Mouse (Mus musculus): ENCODE results near the gene Itga2. TPM values are rescaled to one million over a fixed set of nuclear protein-coding genes. Genes with fewer than 3 reads are reported as not detected.

The Itga2 gene
- polyA plus RNA-seq, 1 experiment, result 0.47 TPM

DNA sequence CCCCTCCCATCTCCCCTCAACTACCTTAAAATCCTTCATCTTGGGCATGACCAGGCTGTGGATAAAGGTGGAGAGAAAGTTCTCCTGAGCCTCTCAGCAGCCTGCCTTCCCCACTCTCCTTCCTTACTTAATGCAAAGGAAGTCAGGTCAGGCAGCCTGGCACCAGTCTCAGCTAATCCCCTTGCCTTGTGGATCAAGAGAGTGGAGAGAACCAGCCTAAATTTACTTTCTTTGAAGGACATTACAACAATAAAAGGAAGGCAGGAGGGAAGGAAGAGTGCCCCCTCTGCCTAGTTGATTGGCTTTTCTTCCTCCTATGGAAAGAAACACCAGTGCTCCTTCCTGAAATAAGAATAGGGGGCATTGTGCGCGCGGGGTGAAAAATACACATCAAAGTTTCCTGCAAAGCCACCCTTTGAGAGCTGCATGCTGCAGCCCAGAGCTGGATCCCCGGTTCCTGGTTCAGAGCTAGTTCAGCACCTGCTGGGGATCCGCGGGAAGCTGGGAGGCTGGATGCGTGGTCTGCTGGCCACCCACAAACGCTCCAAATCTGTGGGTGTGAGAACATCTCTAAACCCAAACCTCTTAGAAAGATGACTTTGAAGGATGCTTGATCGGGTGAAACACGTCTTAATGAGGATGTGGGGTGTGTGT lies 777 bp downstream of the Itga2 start:
- Histone ChIP-seq H3K27ac (ENCODE audit: control insufficient read depth, insufficient read depth, low read depth, low read length) (no peak overlapping the region), H3K27me3 (ENCODE audit: control insufficient read depth, insufficient read depth, low read length) (no peaks in the 10 kb centered on the region; the same call in 1 of the 2 replicates), H3K36me3 (ENCODE audit: control insufficient read depth, insufficient read depth, low read length) (no peaks in the 10 kb centered on the region)

DNA sequence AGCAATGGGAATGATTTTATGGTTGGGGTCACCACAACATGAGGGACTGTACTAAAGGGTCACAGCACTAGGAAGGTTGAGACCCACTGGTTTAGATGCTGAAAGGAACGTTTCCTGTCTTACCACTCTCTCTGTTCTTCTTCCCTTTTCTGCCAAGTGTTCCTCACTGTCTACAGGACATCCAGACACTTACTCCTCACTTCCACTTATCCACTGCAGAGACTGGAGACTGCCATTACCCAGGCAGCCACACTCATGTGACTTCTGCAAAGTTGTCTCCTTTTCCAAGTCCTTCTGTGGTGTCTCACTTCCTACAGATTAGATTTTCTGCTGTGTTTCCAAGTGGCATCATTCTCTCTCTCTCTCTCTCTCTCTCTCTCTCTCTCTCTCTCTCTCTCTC lies 7.1 kb downstream of the Itga2 start:
- Histone ChIP-seq H3K36me3 (ENCODE audit: control insufficient read depth, insufficient read depth, low read length) (no peaks in the 10 kb centered on the region), H3K27me3 (ENCODE audit: control insufficient read depth, insufficient read depth, low read length) (no peaks in the 10 kb centered on the region), H3K4me3 (ENCODE audit: control insufficient read depth, low read depth, low read length) (no peak overlapping the region), H3K4me1 (ENCODE audit: control insufficient read depth, insufficient read depth, low read length) (no peaks in the 10 kb centered on the region), H3K27ac (ENCODE audit: control insufficient read depth, insufficient read depth, low read depth, low read length) (no peak overlapping the region)
- TF ChIP-seq CTCF (IDR thresholded peaks at IDR 0.05; ENCODE audit: control insufficient read depth, insufficient read depth, insufficient replicate concordance, low read depth, low read length) (no peak), POLR2A (IDR thresholded peaks at IDR 0.05; ENCODE audit: control insufficient read depth, low read depth, low read length) (no peak)

More for the DNA sequence above, 777 bp downstream of the Itga2 start:
- Histone ChIP-seq H3K4me3 (ENCODE audit: control insufficient read depth, low read depth, low read length) (no peak overlapping the region), H3K4me1 (ENCODE audit: control insufficient read depth, insufficient read depth, low read length) (peaks cover 4% of the 10 kb centered on the region)
- TF ChIP-seq CTCF (IDR thresholded peaks at IDR 0.05; ENCODE audit: control insufficient read depth, insufficient read depth, insufficient replicate concordance, low read depth, low read length) (no peak), POLR2A (IDR thresholded peaks at IDR 0.05; ENCODE audit: control insufficient read depth, low read depth, low read length) (no peak)

DNA sequence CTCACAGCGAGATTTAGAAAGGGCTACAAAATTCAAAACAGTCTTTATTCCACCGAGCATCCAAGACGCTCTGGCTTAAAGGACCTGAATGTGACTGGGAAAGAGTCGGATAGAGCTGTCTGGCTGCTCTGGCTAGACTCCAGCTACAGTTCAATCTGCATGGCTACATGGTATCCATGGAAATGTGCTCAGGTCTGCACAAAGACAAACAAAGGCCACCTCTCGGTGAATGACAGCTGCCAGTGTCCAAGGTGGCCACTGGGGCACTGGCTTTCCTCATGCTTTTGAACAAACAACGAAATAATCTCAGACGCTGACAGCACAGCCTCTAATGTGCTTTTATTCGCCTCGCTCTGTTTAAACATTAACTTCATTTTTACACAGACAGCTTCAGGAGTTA lies 8.6 kb downstream of the Itga2 start:
- H3K27ac ChIP-seq (ENCODE audit: control insufficient read depth, insufficient read depth, low read depth, low read length), result no peak overlapping the region

DNA sequence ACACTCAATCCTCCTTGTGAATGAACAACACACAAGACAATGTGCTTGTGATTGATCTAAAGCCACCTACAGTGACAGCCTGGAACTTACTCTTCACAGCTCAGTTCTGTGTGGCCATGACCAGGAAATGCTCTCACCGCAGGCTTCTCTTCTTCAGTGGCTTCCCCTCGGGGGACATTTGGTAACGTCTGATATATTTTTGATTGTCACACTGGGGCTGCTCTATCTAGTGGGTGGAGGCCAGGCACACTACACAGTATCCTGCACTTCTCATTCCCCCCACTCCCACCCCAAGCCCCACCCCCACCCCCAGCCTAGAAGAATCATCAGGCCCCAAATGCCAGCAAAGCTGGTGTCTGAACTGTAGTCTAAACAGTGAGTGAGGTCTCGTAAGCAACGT lies 16.1 kb downstream of the Itga2 start:
- TF ChIP-seq CTCF (IDR thresholded peaks at IDR 0.05; ENCODE audit: control insufficient read depth, insufficient read depth, insufficient replicate concordance, low read depth, low read length) (no peak), POLR2A (IDR thresholded peaks at IDR 0.05; ENCODE audit: control insufficient read depth, low read depth, low read length) (no peak)
- no peak overlapping the region for H3K27ac ChIP-seq (ENCODE audit: control insufficient read depth, insufficient read depth, low read depth, low read length)
- no peaks in the 10 kb centered on the region for H3K36me3 ChIP-seq (ENCODE audit: control insufficient read depth, insufficient read depth, low read length)
- no peaks in the 10 kb centered on the region for H3K27me3 ChIP-seq (ENCODE audit: control insufficient read depth, insufficient read depth, low read length)
- H3K4me3 ChIP-seq (ENCODE audit: control insufficient read depth, low read depth, low read length), result no peak overlapping the region
- no peaks in the 10 kb centered on the region for H3K4me1 ChIP-seq (ENCODE audit: control insufficient read depth, insufficient read depth, low read length)

More for the DNA sequence above, 8.6 kb downstream of the Itga2 start:
- Histone ChIP-seq H3K4me3 (ENCODE audit: control insufficient read depth, low read depth, low read length) (no peak overlapping the region), H3K4me1 (ENCODE audit: control insufficient read depth, insufficient read depth, low read length) (no peaks in the 10 kb centered on the region), H3K36me3 (ENCODE audit: control insufficient read depth, insufficient read depth, low read length) (no peaks in the 10 kb centered on the region), H3K27me3 (ENCODE audit: control insufficient read depth, insufficient read depth, low read length) (no peaks in the 10 kb centered on the region)
- TF ChIP-seq POLR2A (IDR thresholded peaks at IDR 0.05; ENCODE audit: control insufficient read depth, low read depth, low read length) (no peak), CTCF (IDR thresholded peaks at IDR 0.05; ENCODE audit: control insufficient read depth, insufficient read depth, insufficient replicate concordance, low read depth, low read length) (no peak)

DNA sequence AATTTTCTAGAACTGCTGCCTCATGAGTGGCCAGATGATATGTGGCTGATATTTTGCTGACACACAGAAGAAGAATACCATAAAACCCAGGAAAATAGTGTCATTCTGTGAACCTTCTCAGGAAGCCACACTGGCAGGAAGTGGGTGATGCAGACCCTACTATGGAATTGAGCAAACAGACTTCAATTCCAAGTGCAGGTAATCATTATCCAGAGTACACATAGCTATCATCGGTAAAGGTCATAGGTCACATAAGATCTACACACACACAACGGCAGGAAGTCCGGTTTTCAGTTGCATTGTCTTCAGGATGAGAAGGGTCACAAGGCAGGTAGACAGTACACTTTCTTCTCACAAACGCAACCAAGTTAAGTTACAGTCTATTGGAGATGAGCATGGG lies 16.9 kb downstream of the Itga2 start:
- Histone ChIP-seq H3K27me3 (ENCODE audit: control insufficient read depth, insufficient read depth, low read length) (no peaks in the 10 kb centered on the region), H3K27ac (ENCODE audit: control insufficient read depth, insufficient read depth, low read depth, low read length) (no peak overlapping the region), H3K4me1 (ENCODE audit: control insufficient read depth, insufficient read depth, low read length) (no peaks in the 10 kb centered on the region), H3K4me3 (ENCODE audit: control insufficient read depth, low read depth, low read length) (no peak overlapping the region), H3K36me3 (ENCODE audit: control insufficient read depth, insufficient read depth, low read length) (no peaks in the 10 kb centered on the region)
- TF ChIP-seq POLR2A (IDR thresholded peaks at IDR 0.05; ENCODE audit: control insufficient read depth, low read depth, low read length), result no peak

DNA sequence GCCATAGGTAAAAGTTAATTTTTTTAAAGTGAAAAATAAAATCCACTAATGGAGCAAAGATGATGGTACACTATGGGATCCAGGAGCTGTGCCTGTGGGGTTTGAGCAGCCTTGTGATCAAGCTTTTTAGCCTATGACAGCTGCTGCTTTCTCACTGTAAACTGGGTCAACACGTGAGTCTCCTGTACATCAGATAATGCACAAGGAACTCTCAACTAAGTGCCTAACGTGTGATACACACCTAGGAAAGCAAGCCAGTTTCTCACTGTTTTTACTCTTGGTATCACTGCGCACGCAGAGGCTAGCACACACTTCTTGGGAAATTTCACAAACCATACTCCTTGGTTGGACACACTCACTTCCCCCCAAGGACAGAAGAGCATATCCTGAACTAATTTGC lies 17.3 kb downstream of the Itga2 start:
- Histone ChIP-seq H3K27me3 (ENCODE audit: control insufficient read depth, insufficient read depth, low read length) (no peaks in the 10 kb centered on the region), H3K4me1 (ENCODE audit: control insufficient read depth, insufficient read depth, low read length) (no peaks in the 10 kb centered on the region)

DNA sequence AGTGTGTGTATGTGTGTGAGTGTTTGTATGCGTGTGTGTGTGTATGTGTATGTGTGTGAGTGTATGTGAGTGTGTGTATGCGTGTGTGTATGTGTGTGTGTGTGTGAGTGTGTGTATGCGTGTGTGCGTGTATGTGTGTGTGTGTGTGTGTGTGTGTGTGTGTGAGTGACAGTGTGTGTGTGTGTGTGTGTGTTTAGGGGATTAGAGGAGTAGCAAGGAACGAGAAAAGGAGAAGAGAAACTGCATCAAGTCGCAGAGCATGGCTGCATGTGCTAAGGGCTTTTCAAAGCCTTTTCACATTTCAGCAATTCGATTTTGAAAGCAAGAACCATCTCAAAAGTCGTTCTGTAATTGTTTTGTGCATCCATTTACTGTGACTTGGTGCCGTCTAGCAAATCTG lies 21.3 kb downstream of the Itga2 start:
- Histone ChIP-seq H3K4me3 (ENCODE audit: control insufficient read depth, low read depth, low read length) (no peak overlapping the region), H3K36me3 (ENCODE audit: control insufficient read depth, insufficient read depth, low read length) (no peaks in the 10 kb centered on the region), H3K27me3 (ENCODE audit: control insufficient read depth, insufficient read depth, low read length) (no peaks in the 10 kb centered on the region), H3K27ac (ENCODE audit: control insufficient read depth, insufficient read depth, low read depth, low read length) (no peak overlapping the region), H3K4me1 (ENCODE audit: control insufficient read depth, insufficient read depth, low read length) (no peaks in the 10 kb centered on the region)
- no peak for TF ChIP-seq POLR2A (IDR thresholded peaks at IDR 0.05; ENCODE audit: control insufficient read depth, low read depth, low read length)
- TF ChIP-seq CTCF (IDR thresholded peaks at IDR 0.05; ENCODE audit: control insufficient read depth, insufficient read depth, insufficient replicate concordance, low read depth, low read length), result no peak

More for the DNA sequence above, 17.3 kb downstream of the Itga2 start:
- no peak for TF ChIP-seq CTCF (IDR thresholded peaks at IDR 0.05; ENCODE audit: control insufficient read depth, insufficient read depth, insufficient replicate concordance, low read depth, low read length)
- no peak for TF ChIP-seq POLR2A (IDR thresholded peaks at IDR 0.05; ENCODE audit: control insufficient read depth, low read depth, low read length)
- Histone ChIP-seq H3K4me3 (ENCODE audit: control insufficient read depth, low read depth, low read length) (no peak overlapping the region), H3K27ac (ENCODE audit: control insufficient read depth, insufficient read depth, low read depth, low read length) (no peak overlapping the region), H3K36me3 (ENCODE audit: control insufficient read depth, insufficient read depth, low read length) (no peaks in the 10 kb centered on the region)

DNA sequence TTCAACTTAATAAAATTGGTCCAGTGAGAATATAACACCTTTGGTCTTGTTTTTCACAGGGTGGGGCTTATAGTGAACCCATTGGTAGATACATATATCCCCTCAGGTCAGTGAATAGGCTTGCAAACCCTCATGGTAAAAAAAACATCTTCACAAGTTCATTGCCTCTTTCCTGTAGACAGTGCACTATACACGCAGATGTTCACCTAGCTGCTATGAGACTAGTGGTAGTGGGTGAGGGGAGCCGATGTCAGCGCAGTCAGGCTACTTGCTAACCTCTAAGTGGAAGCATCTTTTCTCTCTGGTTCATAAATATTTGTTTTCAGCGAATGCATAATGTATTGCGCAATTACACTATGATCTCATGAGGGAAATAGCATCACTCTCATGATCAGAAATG lies 22.4 kb downstream of the Itga2 start:
- H3K27me3 ChIP-seq (ENCODE audit: control insufficient read depth, insufficient read depth, low read length), result no peaks in the 10 kb centered on the region
- H3K27ac ChIP-seq (ENCODE audit: control insufficient read depth, insufficient read depth, low read depth, low read length), result no peak overlapping the region
- TF ChIP-seq POLR2A (IDR thresholded peaks at IDR 0.05; ENCODE audit: control insufficient read depth, low read depth, low read length) (no peak), CTCF (IDR thresholded peaks at IDR 0.05; ENCODE audit: control insufficient read depth, insufficient read depth, insufficient replicate concordance, low read depth, low read length) (no peak)
- H3K4me1 ChIP-seq (ENCODE audit: control insufficient read depth, insufficient read depth, low read length), result no peaks in the 10 kb centered on the region
- H3K36me3 ChIP-seq (ENCODE audit: control insufficient read depth, insufficient read depth, low read length), result no peaks in the 10 kb centered on the region
- H3K4me3 ChIP-seq (ENCODE audit: control insufficient read depth, low read depth, low read length), result no peak overlapping the region
